Mouse (Mus musculus): ENCODE measurements around the gene Plxna2.

DNA sequence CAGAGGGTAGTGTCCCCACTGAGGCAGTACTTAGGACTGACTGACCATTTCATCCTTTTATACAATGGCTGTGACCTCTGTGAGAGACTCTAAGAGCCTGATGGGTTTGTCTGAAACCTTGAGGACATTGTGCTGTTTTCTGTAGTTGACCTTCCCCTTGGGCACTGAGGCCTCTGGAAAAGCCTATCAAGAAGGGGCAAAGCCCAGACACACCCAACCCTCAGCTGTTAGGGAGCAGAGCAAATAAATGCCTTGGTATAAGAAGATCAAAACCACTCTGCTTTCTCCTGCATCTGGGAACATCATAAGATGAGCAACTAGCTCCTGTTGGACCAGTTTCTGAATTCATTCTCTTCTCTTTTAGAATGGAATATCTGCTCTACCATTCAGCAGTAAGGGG lies 191.6 kb downstream of the Plxna2 start:
- TF ChIP-seq POLR2A (IDR thresholded peaks at IDR 0.05; ENCODE audit: low read depth, low read length) (no peak), CTCF (IDR thresholded peaks at IDR 0.05; ENCODE audit: extremely low read depth, insufficient read depth, insufficient read length, insufficient replicate concordance) (no peak)

Data from spleen, adult 2 months (tissue).